Mouse (Mus musculus) lung, adult 2 months (tissue): ENCODE data around the gene Neurog1. TPM values are rescaled to one million over a fixed set of nuclear protein-coding genes. Genes with fewer than 3 reads are reported as not detected.

Experiments
- DNase-seq: peaks from one replicate; pipeline ENCODE4 v3.0.0; 2022
- H3K4me1 ChIP-seq: fragments of 200-500 bp; 2 replicates; pipeline ENCODE4 v1.6.1; 2011; ENCODE audit warnings: low read length; ENCODE audit not compliant: control insufficient read depth, insufficient read depth
- H3K4me3 ChIP-seq: fragments of 200-500 bp; replicated peaks from 2 replicates; pipeline ENCODE3; 2011; ENCODE audit warnings: low read depth, mild to moderate bottlenecking, control low read depth, low read length; ENCODE audit errors: extremely low read depth
- CTCF ChIP-seq: fragments of 200-500 bp; IDR thresholded peaks from 2 replicates; pipeline ENCODE4 v1.5.1; 2011; ENCODE audit warnings: mild to moderate bottlenecking, low read length, control low read depth; ENCODE audit not compliant: insufficient read depth
- POLR2A ChIP-seq: fragments of 200-500 bp; IDR thresholded peaks from 2 replicates; pipeline ENCODE4 v1.6.1; 2011; ENCODE audit warnings: low read depth, mild to moderate bottlenecking, control low read depth, low read length, borderline replicate concordance; ENCODE audit errors: extremely low read depth
- WGBS: fragments of 180-500 bp; shearing (Covaris S2); methylation state at CpG from one replicate; pipeline ENCODE4 v1.1.7; 2018; 5-methylcytosine and 5-hydroxymethylcytosine counted together
- polyA plus RNA-seq: library from polyadenylated mRNA; depleted of rRNA; stranded (reverse); fragments of >200 nt; gene quantifications from 2 replicates; pipeline ENCODE4 v1.2.3, GENCODE M21; 2012

The Neurog1 gene
- polyA plus RNA-seq, 1 experiment = not detected

DNA sequence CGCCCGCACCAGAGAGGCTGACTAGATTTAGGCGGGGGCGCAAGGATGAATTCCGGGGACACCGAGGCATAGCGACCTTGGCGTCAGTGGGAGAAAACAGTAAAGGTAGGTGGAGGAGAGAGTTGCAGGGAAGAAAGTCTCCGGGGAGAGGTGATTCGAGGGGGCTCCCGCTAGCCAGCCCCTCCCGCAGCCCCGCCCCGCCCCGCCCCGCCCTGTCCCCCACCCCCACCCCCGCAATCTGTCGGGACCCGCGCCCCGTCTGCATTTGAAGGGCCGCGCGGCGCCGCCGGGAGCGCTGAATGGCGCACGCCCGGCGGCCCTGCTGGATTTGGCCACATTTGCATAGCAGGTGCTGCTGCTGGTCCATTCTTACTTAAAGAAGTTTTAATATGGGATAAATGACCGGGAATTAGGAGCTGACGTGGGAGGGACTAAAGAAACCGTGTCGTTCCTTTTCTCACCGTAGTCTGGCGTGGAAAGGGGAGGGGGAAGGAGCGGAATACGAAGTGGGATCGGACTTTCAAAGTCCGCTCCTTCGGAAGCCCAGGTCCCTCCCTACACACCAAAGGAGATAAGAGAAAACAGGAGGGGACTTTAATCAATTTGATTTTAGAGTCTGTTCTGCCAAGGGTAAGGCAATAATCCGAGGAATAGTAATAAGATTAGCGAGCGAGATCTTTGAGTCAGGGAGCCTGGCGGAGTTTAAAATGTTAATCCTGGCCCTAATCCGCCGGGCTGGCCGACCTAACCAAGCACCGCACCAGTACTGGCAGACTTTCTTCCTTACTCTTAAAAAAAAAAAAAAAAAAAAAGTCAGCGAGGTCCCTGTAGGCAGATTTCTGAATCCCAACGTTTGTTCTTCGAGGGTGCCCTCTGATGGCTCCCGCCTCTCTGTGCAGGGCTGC lies 7.3 kb upstream of the Neurog1 start:
- TF ChIP-seq POLR2A (no peak), CTCF (no peak)
- 2% methylated on average over 55 of the region's 55 CpGs for WGBS
- no peak for DNase-seq
- Histone ChIP-seq H3K4me3 (no peak overlapping the region), H3K4me1 (no peaks in the 10 kb centered on the region)

DNA sequence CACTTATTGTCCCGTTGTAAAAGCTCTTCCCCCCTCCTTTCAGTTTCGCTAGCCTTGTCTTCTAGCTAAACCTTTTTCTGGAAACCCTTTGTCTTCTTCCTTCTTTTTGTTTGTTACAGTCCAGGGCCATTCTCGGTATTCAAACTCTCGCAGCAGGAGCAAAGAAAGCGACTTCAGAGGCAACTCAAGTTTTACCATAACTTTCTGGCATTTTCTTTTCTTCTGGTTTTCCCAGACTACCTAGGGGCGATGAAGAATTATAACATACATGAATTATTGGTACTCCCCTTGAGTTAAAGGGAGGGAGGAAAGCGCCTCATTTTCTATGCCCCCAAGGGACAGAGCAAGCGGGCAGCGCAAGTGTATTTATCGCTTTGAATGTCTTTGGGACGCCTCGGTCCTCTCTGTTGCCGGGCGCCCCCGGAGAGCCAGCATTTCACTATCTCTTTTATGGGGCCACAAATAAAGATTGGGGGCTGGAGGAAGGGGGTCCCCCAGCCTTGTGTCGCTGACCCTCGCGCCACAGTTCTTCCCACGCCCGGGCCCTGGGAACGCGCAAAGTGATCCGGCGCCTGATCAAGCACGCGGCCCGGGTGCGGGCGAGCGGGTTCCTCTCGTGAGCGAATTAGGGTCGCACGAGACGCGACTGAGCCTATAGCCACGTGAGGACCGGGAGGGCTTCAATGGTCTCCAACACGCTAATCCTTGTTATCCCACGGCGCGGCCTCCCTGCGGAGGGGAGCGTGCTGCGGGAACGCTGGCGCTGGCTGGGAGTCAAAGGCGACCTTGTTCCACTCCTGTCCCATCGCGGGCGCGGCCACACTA lies 6.4 kb upstream of the Neurog1 start:
- DNase-seq = no peak
- 2% methylated on average over 52 of the region's 52 CpGs for WGBS
- no peak for TF ChIP-seq POLR2A
- TF ChIP-seq CTCF = no peak
- Histone ChIP-seq H3K4me3 (no peak overlapping the region), H3K4me1 (no peaks in the 10 kb centered on the region)

DNA sequence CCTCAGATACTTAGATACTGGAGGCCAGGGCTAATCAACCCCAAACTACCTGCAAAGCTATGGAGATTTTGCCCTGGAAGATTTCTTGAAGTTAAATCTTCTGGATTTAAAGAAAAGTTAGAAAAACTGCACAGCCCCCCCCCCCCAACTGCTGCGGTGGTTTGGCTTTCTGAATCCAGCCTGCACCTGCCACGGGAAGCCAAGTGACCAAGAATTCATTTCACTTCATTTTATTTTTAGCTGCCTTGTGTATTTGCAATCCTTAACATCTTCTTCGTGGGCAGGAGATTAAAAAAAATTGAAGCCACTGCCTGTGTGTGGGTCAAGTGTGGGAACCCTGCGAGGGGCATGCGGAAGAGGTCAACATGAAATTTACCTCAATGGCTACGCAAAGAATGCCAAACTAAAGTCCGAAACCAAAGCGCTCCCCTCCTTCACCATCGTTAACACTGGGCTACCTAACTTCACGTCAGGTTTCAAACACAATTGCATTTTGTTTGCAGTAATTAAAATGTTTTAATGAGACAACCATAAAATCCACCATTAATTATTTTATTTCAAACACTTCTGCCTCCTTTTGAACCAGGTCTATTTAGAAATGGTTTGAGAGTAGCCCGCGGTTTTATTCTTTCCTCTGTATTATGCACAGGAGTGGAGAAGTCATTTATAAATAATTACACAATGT lies 5.6 kb upstream of the Neurog1 start:
- TF ChIP-seq POLR2A (no peak), CTCF (no peak)
- 13% methylated on average over 12 of the region's 12 CpGs for WGBS
- DNase-seq = no peak
- Histone ChIP-seq H3K4me3 (no peak overlapping the region), H3K4me1 (no peaks in the 10 kb centered on the region)

DNA sequence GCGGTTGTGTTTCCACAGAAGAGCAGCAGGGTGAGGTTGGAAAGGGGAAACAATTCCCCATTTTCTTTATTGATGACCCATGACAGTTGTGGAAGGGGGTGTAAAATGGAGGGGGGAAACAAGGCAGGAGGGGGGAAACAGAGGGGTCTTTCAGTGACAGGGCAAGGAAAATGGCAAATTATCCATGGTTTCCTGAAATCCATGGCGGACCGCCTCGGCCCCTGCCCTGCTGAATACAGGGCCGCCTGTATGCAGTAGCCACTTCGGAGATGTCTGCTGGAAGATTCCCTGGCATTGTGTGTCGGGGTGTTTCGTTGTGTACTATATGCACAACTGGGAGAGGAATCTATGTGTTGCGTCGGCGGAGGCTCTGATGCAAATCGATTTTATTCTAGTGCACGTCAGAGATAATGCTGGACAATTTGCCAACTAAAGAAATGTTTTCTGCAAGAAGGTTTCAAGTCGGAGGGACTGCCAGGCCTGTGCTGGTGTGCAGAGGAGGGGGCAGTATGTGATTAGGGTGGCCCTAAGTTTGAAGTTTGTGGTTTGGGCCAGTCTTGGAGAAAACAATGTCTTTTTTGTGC lies 4.8 kb upstream of the Neurog1 start:
- H3K4me3 ChIP-seq = no peak overlapping the region
- H3K4me1 ChIP-seq = no peaks in the 10 kb centered on the region
- DNase-seq = no peak
- TF ChIP-seq CTCF = no peak
- TF ChIP-seq POLR2A = no peak
- WGBS = 16% methylated on average over 14 of the region's 14 CpGs

DNA sequence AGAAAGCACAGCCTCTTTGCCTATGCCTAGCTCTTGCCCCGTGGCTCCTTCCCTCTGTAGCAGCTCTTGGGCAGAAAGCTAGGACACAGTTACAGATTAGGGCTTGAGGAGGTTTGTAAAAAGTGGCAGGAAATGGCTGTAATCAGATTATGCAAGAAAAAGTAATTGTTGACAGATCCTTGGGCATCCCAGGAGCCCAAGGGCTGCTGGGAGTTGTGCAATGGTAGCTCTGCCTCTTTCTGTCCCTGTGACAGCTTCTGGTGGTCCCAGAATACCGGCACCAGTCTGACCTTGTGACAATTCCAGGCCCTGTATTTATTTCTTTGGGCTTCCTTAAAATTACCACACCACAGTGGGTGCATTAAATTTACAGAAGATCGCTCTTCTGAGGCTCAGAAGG lies 1.4 kb upstream of the Neurog1 start:
- H3K4me3 ChIP-seq = no peak overlapping the region
- no peak for TF ChIP-seq CTCF
- no peak for TF ChIP-seq POLR2A
- H3K4me1 ChIP-seq = no peaks in the 10 kb centered on the region
- no peak for DNase-seq
- WGBS = 24% methylated on average over 3 of the region's 3 CpGs

DNA sequence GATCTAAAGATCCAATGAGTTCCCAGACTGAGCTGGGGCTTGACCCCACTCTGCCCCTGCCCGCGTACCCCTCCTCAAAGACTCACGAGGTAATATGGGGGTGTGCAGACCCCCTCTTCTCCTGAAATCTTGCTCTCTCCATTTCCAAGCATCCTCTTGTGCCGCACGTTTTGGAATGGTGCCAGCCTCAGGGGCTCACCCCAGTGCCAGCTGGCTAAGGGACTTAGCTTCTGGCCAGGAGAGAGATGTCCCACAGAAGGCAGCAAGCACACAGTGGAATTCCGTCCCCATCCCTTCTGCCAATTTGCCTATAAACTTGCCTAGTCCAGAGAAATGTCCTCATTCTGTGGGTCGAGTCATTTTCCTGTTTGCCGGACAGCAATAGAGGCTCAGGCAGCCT lies 820 bp upstream of the Neurog1 start:
- Histone ChIP-seq H3K4me1 (no peaks in the 10 kb centered on the region), H3K4me3 (no peak overlapping the region)
- no peak for TF ChIP-seq POLR2A
- no peak for TF ChIP-seq CTCF
- DNase-seq = no peak
- WGBS = 14% methylated on average over 8 of the region's 8 CpGs

DNA sequence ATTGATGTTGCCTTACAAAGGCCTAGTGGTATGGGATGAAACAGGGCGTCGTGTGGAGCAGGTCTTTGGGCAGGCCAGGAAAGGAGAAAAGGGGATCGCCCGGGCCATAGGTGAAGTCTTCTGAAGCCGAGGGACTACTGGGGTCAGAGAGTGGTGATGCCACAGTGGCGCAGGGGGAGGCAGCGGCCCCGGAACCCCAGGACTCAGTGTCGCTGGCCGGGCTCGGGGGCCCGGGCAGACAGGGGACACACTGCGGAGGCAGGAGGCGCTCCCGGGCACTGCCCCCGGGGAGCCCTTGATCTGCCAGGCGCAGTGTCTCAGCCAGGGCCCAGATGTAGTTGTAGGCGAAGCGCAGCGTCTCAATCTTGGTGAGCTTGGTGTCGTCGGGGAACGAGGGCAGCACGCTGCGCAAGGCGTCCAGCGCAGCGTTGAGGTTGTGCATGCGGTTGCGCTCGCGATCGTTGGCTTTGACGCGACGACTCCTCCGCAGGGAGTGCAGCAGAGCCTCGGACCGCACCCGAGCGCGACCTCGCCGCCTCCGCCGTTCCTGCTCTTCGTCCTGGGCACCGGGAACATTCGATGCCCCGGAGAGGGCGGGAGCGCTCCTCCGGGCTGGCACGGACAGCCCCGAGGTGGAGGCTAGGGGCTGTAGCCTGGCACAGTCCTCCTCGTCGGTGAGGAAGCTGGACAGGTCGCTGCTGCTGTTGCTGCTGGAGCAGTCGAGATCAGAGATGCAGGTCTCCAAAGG lies 613 bp downstream of the Neurog1 start:
- TF ChIP-seq CTCF (no peak), POLR2A (no peak)
- 3% methylated on average over 59 of the region's 59 CpGs for whole genome bisulfite sequencing

DNA sequence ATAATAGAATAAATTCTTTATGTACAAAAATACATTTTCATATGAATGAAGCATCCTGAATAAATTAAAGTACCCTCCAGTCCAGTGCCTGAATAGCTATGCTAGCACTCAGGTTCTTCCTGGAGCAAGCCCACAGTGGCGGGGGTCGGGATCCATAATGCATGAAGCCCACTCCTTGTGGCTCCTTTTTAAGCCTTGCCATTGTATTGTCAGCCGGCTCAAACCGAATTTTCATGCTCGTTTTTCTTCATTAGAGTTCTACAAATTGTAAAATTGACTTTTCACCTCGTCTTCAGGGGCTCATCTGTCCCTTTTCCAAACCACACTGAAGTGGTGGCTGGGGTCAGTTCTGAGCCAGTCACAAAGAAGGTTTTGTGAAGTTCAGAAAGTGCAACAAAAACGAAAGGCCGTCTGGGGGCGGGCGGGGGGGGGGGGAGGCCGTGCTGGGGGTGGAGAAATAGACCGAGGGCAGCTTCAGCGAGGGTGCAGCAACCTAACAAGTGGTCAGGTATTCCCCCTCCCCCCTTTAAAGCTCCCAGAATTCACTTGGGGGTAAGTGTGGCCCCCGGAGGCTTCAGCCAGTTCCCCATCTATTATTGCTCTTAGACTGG lies 1.3 kb downstream of the Neurog1 start:
- Histone ChIP-seq H3K4me3 (no peak overlapping the region), H3K4me1 (no peaks in the 10 kb centered on the region)
- WGBS = 4% methylated on average over 14 of the region's 14 CpGs
- DNase-seq = no peak
- TF ChIP-seq CTCF (no peak), POLR2A (no peak)

More for the DNA sequence above, 613 bp downstream of the Neurog1 start:
- Histone ChIP-seq H3K4me3 (no peak overlapping the region), H3K4me1 (no peaks in the 10 kb centered on the region)
- no peak for DNase-seq
